Mouse (Mus musculus): ENCODE data around the gene Plin3.

DNA sequence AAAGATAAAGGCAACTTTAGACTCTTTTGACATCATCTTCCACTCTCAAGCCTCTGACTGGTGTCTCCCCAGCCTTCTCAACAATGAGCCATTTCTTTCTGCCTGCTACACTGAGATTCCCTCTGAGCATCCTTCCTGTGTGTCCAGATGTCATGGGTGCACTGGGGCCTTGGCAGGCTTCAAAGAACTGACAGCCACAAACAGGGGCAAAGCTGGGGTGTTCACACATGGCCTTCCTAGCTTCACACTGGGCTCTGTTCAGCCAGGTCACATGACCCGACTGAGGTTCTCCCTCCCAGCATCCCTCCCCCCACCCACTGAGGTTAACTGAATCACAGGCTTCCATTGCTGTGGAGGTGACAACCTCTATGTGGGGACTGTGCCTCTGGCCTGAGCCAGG lies 3.5 kb upstream of the Plin3 start:
- no peak for TF ChIP-seq FLI1 (IDR thresholded peaks at IDR 0.05; ENCODE audit: low read length)
- TF ChIP-seq GATA1 (IDR thresholded peaks at IDR 0.05; ENCODE audit: borderline replicate concordance, low read length) = no peak

All from megakaryocyte, embryonic 14.5 days (primary cell).